Mouse (Mus musculus) kidney, embryonic 16.5 days (tissue): ENCODE data around the gene Ift43. TPM values are rescaled to one million over a fixed set of nuclear protein-coding genes. Genes with fewer than 3 reads are reported as not detected.
A peak's percentile ranks its signal among the peaks of the same experiment; 100 is the strongest.

Experiments used
- ATAC-seq: fragments of 200-750 bp; cut with Nextera tagmentation; 2 replicates; pipeline ENCODE4 v1.8.0; 2017; ENCODE audit warnings: moderate TSS enrichment; ENCODE audit not compliant: low FRiP score, low TSS enrichment
- H3K27ac ChIP-seq: fragments of 300-500 bp; sonication (generic); 2 replicates; pipeline ENCODE4 v1.5.1; 2014; ENCODE audit warnings: low read length
- H3K27me3 ChIP-seq: fragments of 300-500 bp; sonication (generic); 2 replicates; pipeline ENCODE4 v1.6.1; 2014; ENCODE audit warnings: low read length, control low read depth, mixed read lengths; ENCODE audit not compliant: insufficient read depth
- H3K36me3 ChIP-seq: fragments of 300-500 bp; sonication (generic); 2 replicates; pipeline ENCODE4 v1.6.1; 2014; ENCODE audit warnings: low read length, control low read depth, mixed read lengths; ENCODE audit not compliant: insufficient read depth
- H3K4me1 ChIP-seq: fragments of 300-500 bp; sonication (generic); 2 replicates; pipeline ENCODE4 v1.6.1; 2014; ENCODE audit warnings: low read length, control low read depth, mixed read lengths; ENCODE audit not compliant: insufficient read depth
- H3K4me2 ChIP-seq: fragments of 300-500 bp; sonication (generic); replicated peaks from 2 replicates; pipeline ENCODE4 v1.6.1; 2014; ENCODE audit warnings: low read depth, low read length
- H3K4me3 ChIP-seq: fragments of 300-500 bp; sonication (generic); 2 replicates; pipeline ENCODE4 v1.5.1; 2014; ENCODE audit warnings: mild to moderate bottlenecking, low read length
- H3K9ac ChIP-seq: fragments of 300-500 bp; sonication (generic); replicated peaks from 2 replicates; pipeline ENCODE4 v1.6.1; 2014; ENCODE audit warnings: low read length
- H3K9me3 ChIP-seq: fragments of 300-500 bp; sonication (generic); 2 replicates; pipeline ENCODE4 v1.6.1; 2016; ENCODE audit warnings: low read length, control low read depth
- WGBS: fragments of 180-500 bp; shearing (Covaris S2); extraction: QIAGEN DNeasy Blood & Tissue Kit; methylation state at CpG from one replicate; pipeline ENCODE4 v1.1.7; 2014; 5-methylcytosine and 5-hydroxymethylcytosine counted together
- polyA plus RNA-seq: library from polyadenylated mRNA; unstranded; fragments of >200 nt; fragmentation: Nextera tagmentation; extraction: Ambion mirVana; gene quantifications from 2 replicates; pipeline ENCODE4 v1.2.1, GENCODE M21; 2015

Gene Ift43
- polyA plus RNA-seq, 1 experiment from 2014 or later: 76.7 TPM

GRCm38 (mm10) chr12:86049813-86050212, 32.5 kb upstream of the Ift43 start:
- Histone ChIP-seq H3K4me2 (no peak overlapping the region), H3K4me3 (no peak overlapping the region), H3K27me3 (no peaks in the 10 kb centered on the region), H3K4me1 (peaks cover 5% of the 10 kb centered on the region; the same call in 1 of the 2 replicates), H3K36me3 (no peaks in the 10 kb centered on the region), H3K9me3 (no peaks in the 10 kb centered on the region), H3K27ac (no peak overlapping the region), H3K9ac (no peak overlapping the region)
- WGBS: 69% methylated on average over 6 of the region's 6 CpGs
- ATAC-seq: no peak

GRCm38 (mm10) chr12:86051477-86051876, 30.9 kb upstream of the Ift43 start:
- H3K9ac ChIP-seq: no peak overlapping the region
- ATAC-seq: no peak
- peaks cover 5% of the 10 kb centered on the region; the same call in 1 of the 2 replicates for H3K4me1 ChIP-seq
- H3K27me3 ChIP-seq: no peaks in the 10 kb centered on the region
- no peak overlapping the region for H3K4me3 ChIP-seq
- H3K9me3 ChIP-seq: no peaks in the 10 kb centered on the region
- 87% methylated on average over 5 of the region's 5 CpGs for WGBS
- H3K36me3 ChIP-seq: no peaks in the 10 kb centered on the region
- no peak overlapping the region for H3K27ac ChIP-seq
- H3K4me2 ChIP-seq: no peak overlapping the region

DNA sequence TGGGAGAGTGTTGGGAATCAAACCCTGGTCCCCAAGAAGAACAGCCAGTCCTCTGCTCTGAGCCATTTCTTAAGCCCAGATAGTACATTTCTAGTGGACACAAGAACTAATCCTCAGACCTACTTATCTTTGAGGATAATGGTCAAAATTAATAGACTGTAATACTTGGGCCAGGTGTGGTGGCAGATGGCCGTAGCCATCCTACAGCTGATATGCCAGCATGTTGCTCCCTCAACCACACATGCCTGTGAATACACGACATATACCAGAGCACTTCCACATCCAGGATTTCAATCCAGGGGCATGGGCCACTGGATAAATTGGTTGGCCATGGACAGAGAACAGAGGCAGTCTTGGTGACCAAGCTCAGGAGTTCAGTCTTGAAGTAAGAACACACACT, 27.0 kb upstream of the Ift43 start:
- no peaks in the 10 kb centered on the region for H3K4me1 ChIP-seq
- H3K9me3 ChIP-seq: no peaks in the 10 kb centered on the region
- no peak overlapping the region for H3K9ac ChIP-seq
- ATAC-seq: no peak
- no peaks in the 10 kb centered on the region for H3K27me3 ChIP-seq
- WGBS: 94% methylated on average over 2 of the region's 2 CpGs
- H3K36me3 ChIP-seq: peaks cover 2% of the 10 kb centered on the region
- no peak overlapping the region for H3K27ac ChIP-seq
- no peak overlapping the region for H3K4me3 ChIP-seq
- H3K4me2 ChIP-seq: no peak overlapping the region

DNA sequence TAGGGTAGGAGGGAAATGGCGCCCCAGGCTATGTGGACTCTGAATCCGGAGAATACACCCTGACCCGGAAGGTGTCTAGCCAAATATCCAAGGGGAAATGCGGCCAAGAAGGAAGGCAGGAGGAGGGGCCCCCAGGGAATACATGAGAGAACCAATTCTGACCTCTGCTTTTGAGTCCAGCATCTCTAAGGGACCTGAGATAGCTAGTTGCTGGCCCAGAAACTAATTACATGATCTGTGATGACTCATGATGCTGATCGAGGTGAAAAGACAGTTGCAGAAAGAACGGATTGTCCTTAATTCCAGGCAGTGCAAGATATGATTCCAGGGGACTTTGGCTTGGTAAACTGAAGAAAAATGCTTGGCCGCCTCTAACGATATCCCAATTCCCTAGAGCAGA, 25.4 kb upstream of the Ift43 start:
- H3K27me3 ChIP-seq: no peaks in the 10 kb centered on the region
- ATAC-seq: no peak
- no peak overlapping the region for H3K4me2 ChIP-seq
- H3K4me1 ChIP-seq: no peaks in the 10 kb centered on the region
- H3K4me3 ChIP-seq: no peak overlapping the region
- peaks cover 2% of the 10 kb centered on the region for H3K36me3 ChIP-seq
- no peak overlapping the region for H3K27ac ChIP-seq
- H3K9me3 ChIP-seq: no peaks in the 10 kb centered on the region
- WGBS: 85% methylated on average over 8 of the region's 8 CpGs
- H3K9ac ChIP-seq: no peak overlapping the region

- Histone ChIP-seq H3K4me2 (no peak overlapping the region), H3K27me3 (no peaks in the 10 kb centered on the region), H3K36me3 (peaks cover 2% of the 10 kb centered on the region), H3K27ac (no peak overlapping the region), H3K4me1 (no peaks in the 10 kb centered on the region), H3K4me3 (no peak overlapping the region), H3K9ac (no peak overlapping the region), H3K9me3 (no peaks in the 10 kb centered on the region)
- WGBS: 85% methylated on average over 8 of the region's 8 CpGs
- ATAC-seq: no peak
These were observed 24.8 kb upstream of the Ift43 start for GRCm38 (mm10) chr12:86057516-86057915.

DNA sequence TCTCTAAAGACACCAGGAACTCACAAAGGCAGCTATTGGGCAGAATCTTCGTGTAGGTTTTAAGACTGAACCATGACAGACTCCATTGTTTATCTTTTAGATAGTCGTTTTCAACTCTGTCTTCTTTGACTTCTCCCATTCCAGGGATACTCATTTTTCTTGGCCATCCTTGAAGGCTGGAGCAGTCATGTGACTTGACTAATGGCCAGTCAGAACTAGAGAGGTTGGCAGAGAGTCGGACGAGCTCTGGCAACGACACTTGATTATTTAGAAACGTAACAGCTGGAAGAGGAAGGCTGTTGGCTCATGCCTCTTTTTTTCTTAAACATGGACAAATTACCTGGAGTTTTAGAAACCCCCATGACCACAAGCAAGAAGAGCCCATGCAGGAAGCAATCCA, 23.0 kb upstream of the Ift43 start:
- 78% methylated on average over 6 of the region's 6 CpGs for WGBS
- no peaks in the 10 kb centered on the region for H3K9me3 ChIP-seq
- ATAC-seq: no peak
- H3K4me1 ChIP-seq: no peaks in the 10 kb centered on the region
- H3K9ac ChIP-seq: no peak overlapping the region
- H3K27ac ChIP-seq: no peak overlapping the region
- peaks cover 2% of the 10 kb centered on the region for H3K36me3 ChIP-seq
- no peak overlapping the region for H3K4me2 ChIP-seq
- no peak overlapping the region for H3K4me3 ChIP-seq
- no peaks in the 10 kb centered on the region for H3K27me3 ChIP-seq

DNA sequence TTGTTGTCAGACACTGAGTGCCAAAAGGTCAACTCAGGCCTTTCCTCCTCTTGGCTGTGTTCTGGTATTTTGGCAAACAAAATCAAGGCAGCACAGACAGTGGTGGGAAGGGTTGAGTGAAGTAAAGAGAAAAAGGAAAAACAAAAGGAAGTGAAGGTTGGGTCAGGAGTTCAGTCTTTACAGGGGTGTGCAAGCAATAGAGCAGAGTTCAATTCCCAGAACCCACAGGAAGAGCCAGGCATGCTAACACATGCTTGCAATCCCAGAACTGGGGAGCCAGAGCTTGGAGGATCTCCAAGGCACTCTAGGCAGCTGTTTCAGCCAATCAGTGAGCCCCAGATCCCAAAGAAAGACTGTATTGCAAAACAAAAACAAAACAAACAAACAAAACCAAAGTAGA, 17.5 kb upstream of the Ift43 start:
- no peak overlapping the region for H3K4me2 ChIP-seq
- H3K4me3 ChIP-seq: no peak overlapping the region
- H3K9me3 ChIP-seq: no peaks in the 10 kb centered on the region
- no peak overlapping the region for H3K9ac ChIP-seq
- no peak for ATAC-seq
- H3K27ac ChIP-seq: no peak overlapping the region
- no peaks in the 10 kb centered on the region for H3K27me3 ChIP-seq
- H3K36me3 ChIP-seq: peaks cover 6% of the 10 kb centered on the region; the same call in 1 of the 2 replicates
- H3K4me1 ChIP-seq: no peaks in the 10 kb centered on the region

- ATAC-seq: no peak
- Histone ChIP-seq H3K9me3 (no peaks in the 10 kb centered on the region), H3K27me3 (no peaks in the 10 kb centered on the region), H3K4me3 (no peak overlapping the region), H3K4me1 (peaks cover 5% of the 10 kb centered on the region), H3K36me3 (0 out of 2 replicates have a peak, but pooled peaks cover 2% of the 10 kb centered on the region), H3K9ac (no peak overlapping the region), H3K27ac (no peak overlapping the region), H3K4me2 (no peak overlapping the region)
- WGBS: 93% methylated on average over 6 of the region's 6 CpGs
These were observed 10.9 kb upstream of the Ift43 start for GRCm38 (mm10) chr12:86071432-86071831.

- Histone ChIP-seq H3K4me1 (peaks cover 26% of the 10 kb centered on the region), H3K4me2 (no peak overlapping the region), H3K4me3 (no peak overlapping the region), H3K9me3 (no peaks in the 10 kb centered on the region), H3K27ac (no peak overlapping the region), H3K36me3 (0 out of 2 replicates have a peak, but pooled peaks cover 2% of the 10 kb centered on the region), H3K27me3 (no peaks in the 10 kb centered on the region), H3K9ac (no peak overlapping the region)
- 90% methylated on average over 12 of the region's 12 CpGs for whole genome bisulfite sequencing
- no peak for ATAC-seq
These were observed 7.7 kb upstream of the Ift43 start for GRCm38 (mm10) chr12:86074681-86075080.

DNA sequence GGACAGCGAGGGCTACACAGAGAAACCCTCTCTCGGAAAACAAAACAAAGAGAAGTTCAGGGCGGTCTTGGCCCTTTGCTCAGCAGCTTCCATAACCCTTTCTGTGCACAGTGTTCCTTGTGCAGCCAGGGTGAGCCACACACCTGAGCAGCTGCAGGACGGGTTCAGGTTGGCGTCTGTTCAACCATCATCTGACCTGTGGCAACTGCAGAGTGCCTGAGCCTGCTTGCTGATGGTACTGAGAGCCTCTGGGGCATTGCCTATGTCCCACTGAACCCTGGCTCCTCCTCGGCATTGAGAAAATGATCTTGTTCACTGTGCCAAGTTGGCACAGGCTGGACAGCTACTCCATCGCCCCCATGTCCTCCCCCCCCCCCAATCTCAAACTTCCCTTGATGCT, 7.0 kb upstream of the Ift43 start:
- H3K4me3 ChIP-seq: peak overlapping the region; percentile 61; the same call in 1 of the 2 replicates
- ATAC-seq: no peak
- 84% methylated on average over 7 of the region's 7 CpGs for WGBS

More for the DNA sequence above, 7.0 kb upstream of the Ift43 start:
- no peaks in the 10 kb centered on the region for H3K9me3 ChIP-seq
- H3K4me1 ChIP-seq: peaks cover 26% of the 10 kb centered on the region
- H3K27me3 ChIP-seq: no peaks in the 10 kb centered on the region
- H3K36me3 ChIP-seq: 0 out of 2 replicates have a peak, but pooled peaks cover 2% of the 10 kb centered on the region
- no peak overlapping the region for H3K27ac ChIP-seq
- H3K4me2 ChIP-seq: peak overlapping the region; percentile 88; the same call in 1 of the 2 replicates
- no peak overlapping the region for H3K9ac ChIP-seq
